Mouse (Mus musculus) MEL (cell line): Measurements from ENCODE around the gene Gak. TPM values are rescaled to one million over a fixed set of nuclear protein-coding genes. Genes with fewer than 3 reads are reported as not detected.
A peak's percentile ranks its signal among the peaks of the same experiment; 100 is the strongest.

Experiments
- DNase-seq: peaks from one replicate; pipeline ENCODE4 v3.0.0; 2011; ENCODE audit warnings: low read depth, low spot score
- H3K27ac ChIP-seq: 2 replicates; pipeline ENCODE4 v1.5.1; 2012; ENCODE audit warnings: low read depth, mild to moderate bottlenecking, control low read depth, low read length, moderate library complexity; ENCODE audit not compliant: control insufficient read depth
- H3K27me3 ChIP-seq, 2 experiments: fragments of 150-350 bp in 1 of 2; sonication (generic) in 1 of 2; 2 replicates each; pipeline ENCODE4 v1.6.1; 2012; ENCODE audit warnings: low read length in 2 of 2, mild to moderate bottlenecking in 2 of 2, improper control_type of control experiment in 1 of 2, moderate library complexity in 1 of 2; ENCODE audit not compliant: insufficient read depth in 2 of 2, control insufficient read depth in 1 of 2
- H3K36me3 ChIP-seq, 2 experiments: 2 replicates each; pipeline ENCODE4 v1.6.1; 2012 to 2014; ENCODE audit warnings: low read length in 2 of 2, improper control_type of control experiment in 1 of 2, inconsistent platforms in 1 of 2, mild to moderate bottlenecking in 1 of 2; ENCODE audit not compliant: insufficient read depth in 2 of 2, control insufficient read depth in 1 of 2
- H3K4me1 ChIP-seq, 2 experiments: fragments of 150-350 bp in 1 of 2; sonication (generic) in 1 of 2; 2 replicates each; pipeline ENCODE4 v1.6.1; 2012; ENCODE audit warnings: low read length in 2 of 2, improper control_type of control experiment in 1 of 2, mild to moderate bottlenecking in 1 of 2; ENCODE audit not compliant: insufficient read depth in 2 of 2, control insufficient read depth in 1 of 2
- H3K4me3 ChIP-seq, 2 experiments: fragments of 150-350 bp in 1 of 2; sonication (generic) in 1 of 2; 2 replicates each; pipeline ENCODE4 v1.5.1; 2012; ENCODE audit warnings: low read depth in 2 of 2, low read length in 2 of 2, mild to moderate bottlenecking in 2 of 2, moderate library complexity in 2 of 2, control low read depth in 1 of 2, improper control_type of control experiment in 1 of 2; ENCODE audit not compliant: control insufficient read depth in 1 of 2, insufficient read depth in 1 of 2
- H3K79me2 ChIP-seq: 2 replicates; pipeline ENCODE4 v1.6.1; 2012; ENCODE audit warnings: mild to moderate bottlenecking, low read length, moderate library complexity; ENCODE audit not compliant: control insufficient read depth, poor library complexity, insufficient read depth
- H3K9ac ChIP-seq: 2 replicates; pipeline ENCODE4 v1.6.1; 2012; ENCODE audit warnings: low read depth, mild to moderate bottlenecking, control low read depth, low read length, moderate library complexity; ENCODE audit not compliant: control insufficient read depth, poor library complexity, severe bottlenecking
- H3K9me3 ChIP-seq: fragments of 150-350 bp; sonication (generic); replicated peaks from 2 replicates; pipeline ENCODE4 v1.6.1; 2012; ENCODE audit warnings: mild to moderate bottlenecking, low read length, improper control_type of control experiment, moderate library complexity; ENCODE audit not compliant: insufficient read depth
- BHLHE40 ChIP-seq: IDR thresholded peaks from 2 replicates; pipeline ENCODE4 v1.6.1; 2012; ENCODE audit warnings: low read depth, mild to moderate bottlenecking, inconsistent platforms, low read length, improper control_type of control experiment, borderline replicate concordance
- CHD1 ChIP-seq: IDR thresholded peaks from 2 replicates; pipeline ENCODE4 v1.6.1; 2012; ENCODE audit warnings: low read depth, mild to moderate bottlenecking, inconsistent platforms, low read length, improper control_type of control experiment
- CHD2 ChIP-seq: IDR thresholded peaks from 2 replicates; pipeline ENCODE4 v1.6.1; 2011; ENCODE audit warnings: low read length, improper control_type of control experiment
- CTCF ChIP-seq, 3 experiments: IDR thresholded peaks in 2 of 3; conservative IDR thresholded peaks in 1 of 3; 2 replicates each; pipeline ENCODE4 v1.5.1; 2011 to 2012; ENCODE audit warnings: low read length in 3 of 3, low read depth in 2 of 3, mild to moderate bottlenecking in 2 of 3, improper control_type of control experiment in 1 of 3, inconsistent platforms in 1 of 3, mixed read lengths in 1 of 3, moderate library complexity in 1 of 3; ENCODE audit not compliant: control insufficient read depth in 1 of 3, insufficient read depth in 1 of 3, poor library complexity in 1 of 3, severe bottlenecking in 1 of 3
- E2F4 ChIP-seq: IDR thresholded peaks from 2 replicates; pipeline ENCODE4 v1.6.1; 2011; ENCODE audit warnings: low read depth, low read length, improper control_type of control experiment, borderline replicate concordance
- EP300 ChIP-seq, 2 experiments: IDR thresholded peaks; 2 replicates each; pipeline ENCODE4 v1.6.1; 2011; ENCODE audit warnings: improper control_type of control experiment in 2 of 2, low read length in 2 of 2, low read depth in 1 of 2, mild to moderate bottlenecking in 1 of 2
- ETS1 ChIP-seq: IDR thresholded peaks from 2 replicates; pipeline ENCODE4 v1.6.1; 2012; ENCODE audit warnings: low read depth, mild to moderate bottlenecking, inconsistent platforms, low read length, improper control_type of control experiment, moderate library complexity
- GABPA ChIP-seq: IDR thresholded peaks from 2 replicates; pipeline ENCODE4 v1.6.1; 2012; ENCODE audit warnings: low read depth, mild to moderate bottlenecking, inconsistent platforms, low read length, improper control_type of control experiment, moderate library complexity
- GATA1 ChIP-seq: IDR thresholded peaks from 2 replicates; pipeline ENCODE4 v1.6.1; 2011; ENCODE audit warnings: low read depth, low read length, improper control_type of control experiment
- HCFC1 ChIP-seq: IDR thresholded peaks from 2 replicates; pipeline ENCODE4 v1.6.1; 2012; ENCODE audit warnings: low read depth, mild to moderate bottlenecking, inconsistent platforms, low read length, improper control_type of control experiment, moderate library complexity
- JUND ChIP-seq: IDR thresholded peaks from 2 replicates; pipeline ENCODE4 v1.6.1; 2011; ENCODE audit warnings: low read depth, mild to moderate bottlenecking, improper control_type of control experiment, low read length
- KAT2A ChIP-seq: conservative IDR thresholded peaks from 2 replicates; pipeline ENCODE4 v1.6.1; 2012; ENCODE audit warnings: low read depth, low read length, improper control_type of control experiment, inconsistent platforms
- MAFK ChIP-seq: IDR thresholded peaks from 2 replicates; pipeline ENCODE4 v1.6.1; 2011; ENCODE audit warnings: low read depth, mild to moderate bottlenecking, low read length, improper control_type of control experiment, borderline replicate concordance
- MAZ ChIP-seq: IDR thresholded peaks from 2 replicates; pipeline ENCODE4 v1.6.1; 2012; ENCODE audit warnings: low read depth, mild to moderate bottlenecking, inconsistent platforms, low read length, improper control_type of control experiment
- MEF2A ChIP-seq: IDR thresholded peaks from 2 replicates; pipeline ENCODE4 v1.6.1; 2014; ENCODE audit warnings: low read depth, mild to moderate bottlenecking, inconsistent platforms, low read length, improper control_type of control experiment; ENCODE audit not compliant: poor library complexity, insufficient replicate concordance, severe bottlenecking; ENCODE audit errors: extremely low read depth
- MXI1 ChIP-seq: IDR thresholded peaks from 2 replicates; pipeline ENCODE4 v1.6.1; 2011; ENCODE audit warnings: mild to moderate bottlenecking, low read depth, low read length, improper control_type of control experiment
- MYB ChIP-seq: IDR thresholded peaks from 2 replicates; pipeline ENCODE4 v1.6.1; 2011; ENCODE audit warnings: mild to moderate bottlenecking, low read depth, low read length, improper control_type of control experiment
- MYC ChIP-seq: IDR thresholded peaks from 2 replicates; pipeline ENCODE4 v1.6.1; 2011; ENCODE audit warnings: low read depth, mild to moderate bottlenecking, low read length, improper control_type of control experiment, moderate library complexity
- NRF1 ChIP-seq: IDR thresholded peaks from 2 replicates; pipeline ENCODE4 v1.6.1; 2014; ENCODE audit warnings: low read depth, mild to moderate bottlenecking, inconsistent platforms, low read length, improper control_type of control experiment, moderate library complexity; ENCODE audit not compliant: poor library complexity, insufficient read depth, severe bottlenecking
- POLR2A ChIP-seq, 2 experiments: IDR thresholded peaks; 2 replicates each; pipeline ENCODE4 v1.6.1; 2011 to 2012; ENCODE audit warnings: low read length in 2 of 2, mild to moderate bottlenecking in 2 of 2, control low read depth in 1 of 2, improper control_type of control experiment in 1 of 2, low read depth in 1 of 2, moderate library complexity in 1 of 2; ENCODE audit not compliant: control insufficient read depth in 1 of 2, insufficient read depth in 1 of 2, poor library complexity in 1 of 2
- POLR2AphosphoS2 ChIP-seq: IDR thresholded peaks from 2 replicates; pipeline ENCODE4 v1.6.1; 2011; ENCODE audit warnings: low read length, improper control_type of control experiment
- POLR2AphosphoS5 ChIP-seq: IDR thresholded peaks from 2 replicates; pipeline ENCODE4 v1.6.1; 2012; ENCODE audit warnings: low read depth, borderline replicate concordance, mild to moderate bottlenecking, inconsistent platforms, low read length, moderate library complexity, mixed read lengths
- RAD21 ChIP-seq: IDR thresholded peaks from 2 replicates; pipeline ENCODE4 v1.6.1; 2011; ENCODE audit warnings: mild to moderate bottlenecking, low read depth, low read length, improper control_type of control experiment
- RCOR1 ChIP-seq: IDR thresholded peaks from 2 replicates; pipeline ENCODE4 v1.6.1; 2012; ENCODE audit warnings: low read depth, mild to moderate bottlenecking, inconsistent platforms, low read length, improper control_type of control experiment
- SIN3A ChIP-seq: IDR thresholded peaks from 2 replicates; pipeline ENCODE4 v1.6.1; 2012; ENCODE audit warnings: low read length, improper control_type of control experiment, inconsistent platforms
- SMC3 ChIP-seq: IDR thresholded peaks from 2 replicates; pipeline ENCODE4 v1.6.1; 2011; ENCODE audit warnings: low read depth, low read length, improper control_type of control experiment
- TAL1 ChIP-seq: IDR thresholded peaks from 2 replicates; pipeline ENCODE4 v1.6.1; 2012; ENCODE audit warnings: mild to moderate bottlenecking, inconsistent platforms, low read length, moderate library complexity, mixed read lengths
- TBP ChIP-seq: IDR thresholded peaks from 2 replicates; pipeline ENCODE4 v1.8.0; 2011; ENCODE audit warnings: low read depth, low read length, improper control_type of control experiment
- TCF12 ChIP-seq: IDR thresholded peaks from 2 replicates; pipeline ENCODE4 v1.6.1; 2014; ENCODE audit warnings: low read depth, mild to moderate bottlenecking, inconsistent platforms, low read length, improper control_type of control experiment, moderate library complexity
- UBTF ChIP-seq: IDR thresholded peaks from 2 replicates; pipeline ENCODE4 v1.6.1; 2012; ENCODE audit warnings: low read depth, mild to moderate bottlenecking, inconsistent platforms, low read length, improper control_type of control experiment, moderate library complexity, borderline replicate concordance; ENCODE audit not compliant: insufficient read depth
- USF1 ChIP-seq: IDR thresholded peaks from 2 replicates; pipeline ENCODE4 v1.6.1; 2014; ENCODE audit warnings: low read depth, mild to moderate bottlenecking, inconsistent platforms, low read length, improper control_type of control experiment, moderate library complexity
- USF2 ChIP-seq, 2 experiments: IDR thresholded peaks; 2 replicates each; pipeline ENCODE4 v1.6.1; 2011 to 2012; ENCODE audit warnings: improper control_type of control experiment in 2 of 2, low read length in 2 of 2, borderline replicate concordance in 1 of 2, inconsistent platforms in 1 of 2, low read depth in 1 of 2, mild to moderate bottlenecking in 1 of 2; ENCODE audit not compliant: insufficient read depth in 1 of 2
- ZC3H11A ChIP-seq: IDR thresholded peaks from 2 replicates; pipeline ENCODE4 v1.6.1; 2012; ENCODE audit warnings: low read depth, mild to moderate bottlenecking, inconsistent platforms, low read length, improper control_type of control experiment
- ZKSCAN1 ChIP-seq: IDR thresholded peaks from 2 replicates; pipeline ENCODE4 v1.6.1; 2012; ENCODE audit warnings: low read depth, mild to moderate bottlenecking, inconsistent platforms, low read length, improper control_type of control experiment, moderate library complexity
- ZMIZ1 ChIP-seq: IDR thresholded peaks from 2 replicates; pipeline ENCODE4 v1.6.1; 2012; ENCODE audit warnings: low read depth, mild to moderate bottlenecking, inconsistent platforms, low read length, improper control_type of control experiment, moderate library complexity
- ZNF384 ChIP-seq: IDR thresholded peaks from 2 replicates; pipeline ENCODE4 v1.6.1; 2012; ENCODE audit warnings: low read depth, mild to moderate bottlenecking, inconsistent platforms, low read length, improper control_type of control experiment
- polyA plus RNA-seq, 2 experiments: library from polyadenylated mRNA; stranded (reverse) in 1 of 2; unstranded in 1 of 2; fragments of >175 nt in 1 of 2; fragments of >200 nt in 1 of 2; gene quantifications; 2 replicates each; pipeline versions ENCODE4 v1.2.1 to v1.2.4; 2012; ENCODE audit warnings: low replicate concordance in 2 of 2, low read depth in 1 of 2; ENCODE audit not compliant: insufficient read length in 2 of 2, insufficient read depth in 1 of 2, missing spikeins in 1 of 2
- total RNA-seq: library from RNA; depleted of rRNA; stranded (reverse); fragments of 300-350 nt; gene quantifications from 2 replicates; pipeline ENCODE4 v1.2.3, GENCODE M21; 2012

The Gak gene
- total and polyA plus RNA-seq, 3 experiments, result 48.5 to 76.4 TPM; not detected in 1

GRCm38 (mm10) chr5:108660632-108661268 lies 31.2 kb upstream of the Gak start:
- Histone ChIP-seq H3K27me3 (no peaks in the 10 kb centered on the region), H3K9me3 (no peaks in the 10 kb centered on the region), H3K9ac (peak overlapping the region; percentile 92), H3K4me3 (peak overlapping the region; percentile 92 to 95), H3K36me3 (peaks cover 0 to 2% of the 10 kb centered on the region in 2 experiments; a peak in 2 of 4 replicates), H3K4me1 (peaks cover 4 to 14% of the 10 kb centered on the region in 2 experiments), H3K79me2 (peaks cover 13% of the 10 kb centered on the region), H3K27ac (no peak overlapping the region)
- peak; percentile 91 for DNase-seq
- no peak; the same call in 1 of the 2 replicates for TF ChIP-seq MXI1
- TF ChIP-seq UBTF, result 0 out of 2 replicates have a peak, but pooled peaks have one; percentile 18
- no peak for TF ChIP-seq RAD21
- no peak for TF ChIP-seq MYC
- no peak for TF ChIP-seq ZC3H11A
- TF ChIP-seq TBP, result 0 out of 2 replicates have a peak, but pooled peaks have one; percentile 45
- TF ChIP-seq MAFK, result no peak
- TF ChIP-seq EP300 (IDR thresholded peaks at IDR 0.05; ENCODE audit: low read depth in 1 of 2, low read length in 2 of 2), result no peak
- TF ChIP-seq ETS1, result no peak
- TF ChIP-seq CHD1, result no peak
- no peak for TF ChIP-seq MYB
- no peak for TF ChIP-seq CTCF (IDR thresholded peaks at IDR 0.05 in 2 of 3, conservative IDR thresholded peaks at IDR 0.05 in 1 of 3; ENCODE audit: control insufficient read depth in 1 of 3, insufficient read depth in 1 of 3, low read depth in 2 of 3, low read length in 3 of 3, poor library complexity in 1 of 3, severe bottlenecking in 1 of 3)
- peak; percentile 71; the same call in 1 of the 2 replicates for TF ChIP-seq SIN3A
- no peak for TF ChIP-seq MAZ
- TF ChIP-seq MEF2A, result no peak
- no peak for TF ChIP-seq E2F4
- TF ChIP-seq POLR2AphosphoS2, result peak; percentile 69; the same call in 1 of the 2 replicates
- TF ChIP-seq POLR2AphosphoS5, result no peak
- TF ChIP-seq SMC3, result no peak
- no peak for TF ChIP-seq RCOR1
- TF ChIP-seq NRF1, result peak; percentile 82
- no peak for TF ChIP-seq USF2 (IDR thresholded peaks at IDR 0.05; ENCODE audit: borderline replicate concordance in 1 of 2, insufficient read depth in 1 of 2, low read depth in 1 of 2, low read length in 2 of 2)
- TF ChIP-seq POLR2A (IDR thresholded peaks at IDR 0.05; ENCODE audit: control insufficient read depth in 1 of 2, insufficient read depth in 1 of 2, low read depth in 1 of 2, low read length in 2 of 2, poor library complexity in 1 of 2), result peak; percentile 77 to 86
- TF ChIP-seq JUND, result no peak
- peak; percentile 58 for TF ChIP-seq TCF12
- no peak for TF ChIP-seq GATA1
- TF ChIP-seq USF1, result peak; percentile 76
- TF ChIP-seq ZKSCAN1, result 0 out of 2 replicates have a peak, but pooled peaks have one; percentile 28
- no peak for TF ChIP-seq KAT2A
- no peak for TF ChIP-seq CHD2
- no peak for TF ChIP-seq TAL1
- TF ChIP-seq ZMIZ1, result peak; percentile 71
- TF ChIP-seq HCFC1, result peak; percentile 58; the same call in 1 of the 2 replicates
- TF ChIP-seq ZNF384, result no peak
- no peak for TF ChIP-seq BHLHE40
- no peak for TF ChIP-seq GABPA
